Mouse (Mus musculus) CH12.LX (cell line): Measurements from ENCODE around the gene Cobl. TPM values are rescaled to one million over a fixed set of nuclear protein-coding genes. Genes with fewer than 3 reads are reported as not detected.

ENCODE experiments used
- DNase-seq: peaks from one replicate; pipeline ENCODE4 v3.0.0-alpha.2; 2013; ENCODE audit errors: extremely low read depth
- H3K27ac ChIP-seq: 2 replicates; pipeline ENCODE4 v1.5.1; 2012; ENCODE audit warnings: low read depth, mild to moderate bottlenecking, control low read depth, moderate library complexity; ENCODE audit not compliant: insufficient read depth
- H3K27me3 ChIP-seq: replicated peaks from 2 replicates; pipeline ENCODE3; 2012; ENCODE audit warnings: inconsistent platforms
- H3K36me3 ChIP-seq, 2 experiments: replicated peaks in 1 of 2; 2 replicates each; pipeline versions ENCODE3 to v1.6.1; 2012; ENCODE audit warnings: inconsistent platforms in 1 of 2, low read length in 1 of 2, mild to moderate bottlenecking in 1 of 2, mixed read lengths in 1 of 2, moderate library complexity in 1 of 2; ENCODE audit not compliant: control insufficient read depth in 1 of 2, insufficient read depth in 1 of 2
- H3K4me1 ChIP-seq, 2 experiments: 2 replicates each; pipeline ENCODE4 v1.6.1; 2012; ENCODE audit warnings: inconsistent platforms in 1 of 2, moderate library complexity in 1 of 2; ENCODE audit not compliant: insufficient read depth in 2 of 2, control insufficient read depth in 1 of 2
- H3K4me2 ChIP-seq: 2 replicates; pipeline ENCODE4 v1.6.1; 2012; ENCODE audit warnings: low read depth, mild to moderate bottlenecking, control low read depth; ENCODE audit not compliant: poor library complexity, insufficient read depth, severe bottlenecking
- H3K4me3 ChIP-seq, 3 experiments: fragments of 150-350 bp in 1 of 3; sonication (generic) in 1 of 3; replicated peaks in 1 of 3; 2 replicates each; pipeline versions ENCODE3 to v1.5.1; 2011 to 2012; ENCODE audit warnings: low read depth in 2 of 3, low read length in 2 of 3, mild to moderate bottlenecking in 2 of 3, moderate library complexity in 2 of 3, control low read depth in 1 of 3, improper control_type of control experiment in 1 of 3, inconsistent platforms in 1 of 3, mixed read lengths in 1 of 3; ENCODE audit not compliant: poor library complexity in 1 of 3
- H3K79me2 ChIP-seq: replicated peaks from 2 replicates; pipeline ENCODE4 v1.6.1; 2012; ENCODE audit warnings: mild to moderate bottlenecking, moderate library complexity; ENCODE audit not compliant: control insufficient read depth, poor library complexity, insufficient read depth, severe bottlenecking; ENCODE audit errors: extremely low read depth
- H3K9ac ChIP-seq: 2 replicates; pipeline ENCODE4 v1.6.1; 2012; ENCODE audit warnings: low read depth, mild to moderate bottlenecking, control low read depth, moderate library complexity; ENCODE audit not compliant: insufficient read depth
- H3K9me3 ChIP-seq: replicated peaks from 2 replicates; pipeline ENCODE3; 2012; ENCODE audit warnings: low read length, inconsistent platforms, mixed read lengths
- BHLHE40 ChIP-seq: IDR thresholded peaks from 2 replicates; pipeline ENCODE4 v1.6.1; 2011; ENCODE audit warnings: mild to moderate bottlenecking, low read depth, low read length, improper control_type of control experiment
- ELF1 ChIP-seq: IDR thresholded peaks from 2 replicates; pipeline ENCODE4 v1.6.1; 2014; ENCODE audit warnings: low read depth, mild to moderate bottlenecking, inconsistent platforms, low read length, improper control_type of control experiment
- EP300 ChIP-seq: IDR thresholded peaks from 2 replicates; pipeline ENCODE4 v1.6.1; 2011; ENCODE audit warnings: low read length, improper control_type of control experiment
- GABPA ChIP-seq: IDR thresholded peaks from 2 replicates; pipeline ENCODE4 v1.6.1; 2012; ENCODE audit warnings: low read depth, low read length, improper control_type of control experiment, inconsistent platforms; ENCODE audit not compliant: insufficient replicate concordance
- HCFC1 ChIP-seq: IDR thresholded peaks from 2 replicates; pipeline ENCODE4 v1.6.1; 2012; ENCODE audit warnings: low read depth, mild to moderate bottlenecking, inconsistent platforms, low read length, improper control_type of control experiment
- IRF4 ChIP-seq: IDR thresholded peaks from 2 replicates; pipeline ENCODE4 v1.6.1; 2014; ENCODE audit warnings: low read depth, mild to moderate bottlenecking, inconsistent platforms, low read length, improper control_type of control experiment
- JUN ChIP-seq: IDR thresholded peaks from 2 replicates; pipeline ENCODE4 v1.6.1; 2011; ENCODE audit warnings: low read depth, mild to moderate bottlenecking, low read length, improper control_type of control experiment, moderate library complexity; ENCODE audit not compliant: insufficient read depth
- JUND ChIP-seq: conservative IDR thresholded peaks from 2 replicates; pipeline ENCODE4 v1.6.1; 2011; ENCODE audit warnings: low read depth, low read length, improper control_type of control experiment
- MAFK ChIP-seq: IDR thresholded peaks from 2 replicates; pipeline ENCODE4 v1.6.1; 2011; ENCODE audit warnings: low read length, improper control_type of control experiment; ENCODE audit not compliant: insufficient replicate concordance
- MAX ChIP-seq: IDR thresholded peaks from 2 replicates; pipeline ENCODE4 v1.6.1; 2011; ENCODE audit warnings: low read length, improper control_type of control experiment
- NELFE ChIP-seq: IDR thresholded peaks from 2 replicates; pipeline ENCODE4 v1.6.1; 2011; ENCODE audit warnings: low read depth, low read length, improper control_type of control experiment
- NRF1 ChIP-seq: IDR thresholded peaks from 2 replicates; pipeline ENCODE4 v1.6.1; 2014; ENCODE audit warnings: low read depth, mild to moderate bottlenecking, inconsistent platforms, low read length, improper control_type of control experiment, moderate library complexity
- POLR2A ChIP-seq: IDR thresholded peaks from 2 replicates; pipeline ENCODE4 v1.6.1; 2011; ENCODE audit warnings: low read depth, mild to moderate bottlenecking, improper control_type of control experiment, low read length
- RAD21 ChIP-seq: IDR thresholded peaks from 2 replicates; pipeline ENCODE4 v1.6.1; 2011; ENCODE audit warnings: low read depth, mild to moderate bottlenecking, low read length, improper control_type of control experiment, moderate library complexity
- RCOR1 ChIP-seq: conservative IDR thresholded peaks from 2 replicates; pipeline ENCODE4 v1.6.1; 2012; ENCODE audit warnings: low read depth, mild to moderate bottlenecking, inconsistent platforms, low read length, improper control_type of control experiment
- SIN3A ChIP-seq: IDR thresholded peaks from 2 replicates; pipeline ENCODE4 v1.6.1; 2012; ENCODE audit warnings: low read length, improper control_type of control experiment, inconsistent platforms
- TBP ChIP-seq: conservative IDR thresholded peaks from 2 replicates; pipeline ENCODE4 v1.6.1; 2011; ENCODE audit warnings: low read depth, low read length, improper control_type of control experiment
- TCF12 ChIP-seq: IDR thresholded peaks from 2 replicates; pipeline ENCODE4 v1.6.1; 2014; ENCODE audit warnings: low read depth, mild to moderate bottlenecking, inconsistent platforms, low read length, improper control_type of control experiment
- USF2 ChIP-seq: conservative IDR thresholded peaks from 2 replicates; pipeline ENCODE4 v1.6.1; 2011; ENCODE audit warnings: low read depth, low read length, improper control_type of control experiment
- ZC3H11A ChIP-seq: IDR thresholded peaks from 2 replicates; pipeline ENCODE4 v1.6.1; 2012; ENCODE audit warnings: low read depth, mild to moderate bottlenecking, inconsistent platforms, low read length, improper control_type of control experiment
- dilution Hi-C: fragments of 300-500 bp; cut with MboI; formaldehyde crosslinking; loops from 2 replicates; pipeline ENCODE4 v1.14.3; 2020; ENCODE audit warnings: low sequenced_read_pairs; ENCODE audit not compliant: extremely low pct_unique_long_range_greater_than_20kb, extremely low pct_ligation_motif_present
- in situ Hi-C: fragments of 300-500 bp; cut with MboI; formaldehyde crosslinking; loops from 3 replicates; pipeline ENCODE4 v1.14.3; 2019; ENCODE audit warnings: low sequenced_read_pairs, low pct_ligation_motif_present, low pct_unique_long_range_greater_than_20kb, mixed read lengths
- polyA plus RNA-seq: library from polyadenylated mRNA; unstranded; fragments of >175 nt; gene quantifications from 2 replicates; pipeline ENCODE4 v1.2.1, GENCODE M21; 2012; ENCODE audit warnings: low read depth; ENCODE audit not compliant: insufficient read length
- total RNA-seq, 2 experiments: library from RNA; depleted of rRNA; stranded (reverse); fragments of 300-350 nt in 1 of 2; fragments of >200 nt in 1 of 2; gene quantifications; 2 replicates each; pipeline ENCODE4 v1.2.3; 2012 to 2014

Cobl gene
- total and polyA plus RNA-seq, 3 experiments: 0.06 to 0.13 TPM; not detected in 1

DNA sequence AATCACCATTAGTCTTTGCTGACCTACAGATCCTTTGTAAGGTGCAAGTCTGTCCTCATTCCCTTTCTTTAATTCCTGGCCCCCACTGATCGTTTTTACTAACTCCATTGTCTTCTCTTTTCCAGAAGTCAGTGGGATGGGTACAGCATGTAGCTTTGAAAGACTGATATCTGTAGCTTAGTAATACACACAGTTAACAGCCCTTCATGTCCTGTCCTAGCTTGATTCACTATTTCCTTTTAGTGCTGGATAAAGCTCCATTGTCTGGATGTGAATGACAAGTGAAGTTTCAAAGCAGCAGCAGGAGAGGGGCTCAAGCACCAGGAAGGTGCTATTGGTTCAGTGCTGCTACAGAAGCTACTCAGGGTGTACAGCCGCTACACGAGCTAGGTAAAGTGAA, 28.9 kb downstream of the Cobl start:
- dilution Hi-C loops (no loop called here), in situ Hi-C loops (no loop called here)
- Histone ChIP-seq H3K27me3 (no peaks in the 10 kb centered on the region), H3K36me3 (no peaks in the 10 kb centered on the region), H3K4me3 (no peak overlapping the region), H3K9ac (no peak overlapping the region), H3K27ac (no peak overlapping the region), H3K79me2 (no peaks in the 10 kb centered on the region), H3K9me3 (no peaks in the 10 kb centered on the region), H3K4me2 (no peak overlapping the region), H3K4me1 (peaks cover 0 to 6% of the 10 kb centered on the region in 2 experiments; a peak in 1 of 4 replicates)
- TF ChIP-seq ZC3H11A (no peak), RCOR1 (no peak), NELFE (no peak), HCFC1 (no peak), MAX (no peak), IRF4 (no peak), NRF1 (no peak)
- no peak for DNase-seq

DNA sequence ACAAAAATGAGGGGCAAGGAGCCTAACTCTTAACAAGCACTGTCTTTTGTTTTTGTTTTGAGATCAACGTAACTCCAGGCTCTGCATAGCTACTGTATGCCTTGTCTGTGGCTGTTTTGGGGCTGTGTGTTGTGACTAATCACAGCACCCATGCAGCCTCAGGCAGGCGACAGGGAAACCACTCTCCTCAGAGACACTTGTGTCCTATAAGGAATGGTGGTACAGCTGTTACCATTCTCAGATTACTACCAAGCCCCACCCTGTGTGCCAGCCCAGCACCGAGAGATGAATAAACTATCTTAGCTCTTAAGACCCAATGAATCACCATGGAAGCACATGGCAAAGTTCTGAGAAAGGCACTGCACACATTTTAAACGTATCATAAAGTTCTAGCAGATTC, 29.7 kb downstream of the Cobl start:
- in situ Hi-C loops: no loop called here
- no peaks in the 10 kb centered on the region for H3K9me3 ChIP-seq
- H3K4me1 ChIP-seq: peaks cover 0 to 6% of the 10 kb centered on the region in 2 experiments; a peak in 1 of 4 replicates
- H3K79me2 ChIP-seq: no peaks in the 10 kb centered on the region
- H3K4me3 ChIP-seq: no peak overlapping the region
- no peak overlapping the region for H3K27ac ChIP-seq
- H3K9ac ChIP-seq: no peak overlapping the region
- TF ChIP-seq JUND (no peak), JUN (no peak), TCF12 (no peak)
- no peak for DNase-seq
- H3K27me3 ChIP-seq: no peaks in the 10 kb centered on the region
- dilution Hi-C loops: no loop called here
- H3K36me3 ChIP-seq: no peaks in the 10 kb centered on the region
- no peak overlapping the region for H3K4me2 ChIP-seq

DNA sequence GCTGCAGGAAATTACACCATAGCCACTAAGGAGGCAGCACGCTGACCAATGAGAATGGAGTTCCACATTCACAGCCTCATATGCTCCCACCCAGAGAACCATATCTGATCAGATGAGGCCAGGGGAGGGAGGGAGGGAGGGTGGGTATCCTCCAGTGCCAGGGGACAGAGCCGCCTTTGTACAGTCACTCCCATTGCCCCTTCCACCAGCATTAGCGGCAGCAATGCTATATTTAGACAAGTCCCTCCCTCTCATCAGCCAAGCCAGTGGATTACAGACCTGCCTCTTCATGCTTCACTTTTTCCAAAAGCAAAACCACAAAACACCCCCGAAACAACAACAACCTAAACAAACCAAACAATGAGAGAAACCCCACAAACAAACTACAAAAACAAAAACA, 30.2 kb downstream of the Cobl start:
- H3K27me3 ChIP-seq: no peaks in the 10 kb centered on the region
- no peaks in the 10 kb centered on the region for H3K36me3 ChIP-seq
- H3K4me3 ChIP-seq: no peak overlapping the region
- H3K4me2 ChIP-seq: no peak overlapping the region; the same call in 1 of the 2 replicates
- no peak for TF ChIP-seq MAX
- no peak for TF ChIP-seq TBP
- no peak for TF ChIP-seq USF2
- TF ChIP-seq MAFK: no peak
- TF ChIP-seq SIN3A: no peak
- TF ChIP-seq BHLHE40: no peak
- TF ChIP-seq ELF1: no peak
- TF ChIP-seq POLR2A: no peak
- TF ChIP-seq RAD21: no peak
- no peak for TF ChIP-seq RCOR1
- TF ChIP-seq IRF4: no peak
- no peak for TF ChIP-seq GABPA
- TF ChIP-seq EP300: no peak
- TF ChIP-seq JUN: no peak
- no peak for TF ChIP-seq HCFC1
- peaks cover 0 to 6% of the 10 kb centered on the region in 2 experiments; a peak in 1 of 4 replicates for H3K4me1 ChIP-seq
- in situ Hi-C loops: no loop called here
- H3K27ac ChIP-seq: no peak overlapping the region
- no peaks in the 10 kb centered on the region for H3K9me3 ChIP-seq
- DNase-seq: no peak
- no peak overlapping the region for H3K9ac ChIP-seq
- no peaks in the 10 kb centered on the region for H3K79me2 ChIP-seq
- dilution Hi-C loops: no loop called here
